In genomic region chr2:26314281-26315071, GRCm38 (mm10) we compare ENCODE assay signal across 9 mouse cellular contexts. TPM values are rescaled to one million over a fixed set of nuclear protein-coding genes. Genes with fewer than 3 reads are reported as not detected.
DNase-seq lines count a peak whose midpoint lies in the region; ATAC-seq and TF ChIP-seq lines count a peak whose summit lies in the region.
"Had no signal": no experiment of that assay in that cellular context is flagged by ENCODE, and none has a peak within 500 bp of the region (broad histone marks: within the 10 kb centered on the region; RNA-seq: fewer than 3 reads in every experiment).

No protein-coding gene starts in this region.

- WGBS in thymus, adult 2 months: 84% methylated on average over 13 of the region's 13 CpGs
- WGBS in hindbrain, embryonic 12.5 days: 53% methylated on average over 13 of the region's 13 CpGs

- peak overlapping the region; percentile 84; the same call in 1 of the 2 replicates for H3K4me3 ChIP-seq in thymus, adult 2 months (ENCODE audit: control insufficient read depth, insufficient read depth, low read length)
- H3K4me3 ChIP-seq in hindbrain, embryonic 12.5 days: peak overlapping the region; percentile 82

- no peak overlapping the region for H3K27ac ChIP-seq in thymus, adult 2 months (ENCODE audit: control insufficient read depth, insufficient read depth, low read length)
- peak overlapping the region; percentile 94 for H3K27ac ChIP-seq in hindbrain, embryonic 12.5 days

- no peaks in the 10 kb centered on the region for H3K27me3 ChIP-seq in thymus, adult 2 months (ENCODE audit: control insufficient read depth, insufficient read depth, low read length)
- H3K27me3 ChIP-seq in hindbrain, embryonic 12.5 days: no peaks in the 10 kb centered on the region

- peaks cover 36% of the 10 kb centered on the region for H3K4me1 ChIP-seq in thymus, adult 2 months (replicated peaks; ENCODE audit: control insufficient read depth, insufficient read depth, low read length)
- peaks cover 50% of the 10 kb centered on the region for H3K4me1 ChIP-seq in hindbrain, embryonic 12.5 days

- H3K4me2 ChIP-seq in hindbrain, embryonic 12.5 days (replicated peaks): peak overlapping the region; percentile 94

- H3K9ac ChIP-seq in hindbrain, embryonic 12.5 days: 0 out of 2 replicates have a peak overlapping the region, but pooled peaks have one; percentile 94

- TF ChIP-seq CTCF in thymus, adult 2 months (IDR thresholded peaks at IDR 0.05; ENCODE audit: borderline replicate concordance, control insufficient read depth, extremely low read depth, insufficient read depth, low read length, poor library complexity): no peak

- TF ChIP-seq POLR2A in thymus, adult 2 months (IDR thresholded peaks at IDR 0.05; ENCODE audit: control insufficient read depth, extremely low read depth, insufficient read depth, low read length, poor library complexity): no peak

- no peaks in the 10 kb centered on the region for H3K36me3 ChIP-seq in thymus, adult 2 months (ENCODE audit: control insufficient read depth, insufficient read depth, low read length)
- H3K36me3 ChIP-seq in hindbrain, embryonic 12.5 days: no peaks in the 10 kb centered on the region

- no peaks in the 10 kb centered on the region for H3K9me3 ChIP-seq in hindbrain, embryonic 12.5 days (replicated peaks)

- ATAC-seq in hindbrain, embryonic 12.5 days (ENCODE audit: low FRiP score): no peak
- no peak for ATAC-seq in megakaryocyte-erythroid progenitor cell, adult 5-6 weeks (replicated peaks; ENCODE audit: low FRiP score, low TSS enrichment, poor library complexity, severe bottlenecking)

- DNase-seq in thymus, adult 2 months: no peak
- no peak for DNase-seq in thymus, postnatal 25 days
- peak; percentile 65 for DNase-seq in forelimb bud, embryonic 11.5 days (ENCODE audit: low read depth, low spot score)
- peak; percentile 28 for DNase-seq in liver
- peak; percentile 58 for DNase-seq in neural tube, embryonic 10.5 days (ENCODE audit: extremely low spot score, low spot score)
- DNase-seq in thymus, adult 18-20 months: no peak

RNA-seq across cellular contexts. Expression of gene Gpsm1, which starts 0.8 kb away (rescaled TPM):
- 39.7 and 57.7 TPM in 2 replicates for polyA plus RNA-seq in thymus, adult 2 months (2012; rRNA removed)
- 125 and 133 TPM in 2 replicates for polyA plus RNA-seq in hindbrain, embryonic 12.5 days (2016; fragmentation: Nextera tagmentation; extraction: Ambion mirVana)
- 2.8 and 6.8 TPM in 2 replicates for total RNA-seq in megakaryocyte-erythroid progenitor cell, adult 5-6 weeks (2014; fragmentation: Nextera tagmentation)
- 6.9 and 12.4 TPM in 2 replicates for total RNA-seq in megakaryocyte-erythroid progenitor cell, adult 5-6 weeks (2017)

RNA-seq across cellular contexts. Expression of gene Ccdc187, which starts 20.1 kb away (rescaled TPM):
- 0.19 and 0.23 TPM in 2 replicates for polyA plus RNA-seq in thymus, adult 2 months (2012; rRNA removed)
- polyA plus RNA-seq in hindbrain, embryonic 12.5 days (2016; fragmentation: Nextera tagmentation; extraction: Ambion mirVana): 0.31 and 0.37 TPM in 2 replicates
- total RNA-seq in megakaryocyte-erythroid progenitor cell, adult 5-6 weeks (2014; fragmentation: Nextera tagmentation): not detected in 2 replicates
- not detected in 2 replicates for total RNA-seq in megakaryocyte-erythroid progenitor cell, adult 5-6 weeks (2017)
- total RNA-seq: hematopoietic stem cell, adult 5-6 weeks had no signal

RNA-seq across cellular contexts. Expression of gene Dnlz, which starts 37.4 kb away (rescaled TPM):
- 31.5 and 32.0 TPM in 2 replicates for polyA plus RNA-seq in thymus, adult 2 months (2012; rRNA removed)
- 33.2 and 34.7 TPM in 2 replicates for polyA plus RNA-seq in hindbrain, embryonic 12.5 days (2016; fragmentation: Nextera tagmentation; extraction: Ambion mirVana)
- total RNA-seq in megakaryocyte-erythroid progenitor cell, adult 5-6 weeks (2014; fragmentation: Nextera tagmentation): 12.7 and 20.7 TPM in 2 replicates
- total RNA-seq in megakaryocyte-erythroid progenitor cell, adult 5-6 weeks (2017): 9.4 and 15.3 TPM in 2 replicates

RNA-seq across cellular contexts. Expression of gene Card9, which starts 46.2 kb away (rescaled TPM):
- polyA plus RNA-seq in thymus, adult 2 months (2012; rRNA removed): 39.1 and 51.0 TPM in 2 replicates
- polyA plus RNA-seq in hindbrain, embryonic 12.5 days (2016; fragmentation: Nextera tagmentation; extraction: Ambion mirVana): 0.78 and 1.1 TPM in 2 replicates
- total RNA-seq in megakaryocyte-erythroid progenitor cell, adult 5-6 weeks (2014; fragmentation: Nextera tagmentation): 0.72 and 2.9 TPM in 2 replicates
- total RNA-seq in megakaryocyte-erythroid progenitor cell, adult 5-6 weeks (2017): 1.7 and 3.2 TPM in 2 replicates

Comparison
In these comparisons a context has a peak if more than half of its experiments do, and no peak if none do; other contexts are left out.
1. DNase-seq: peak in forelimb bud, embryonic 11.5 days (single experiment), liver (single experiment) and neural tube, embryonic 10.5 days (single experiment); none in thymus, adult 2 months (single experiment), thymus, postnatal 25 days (single experiment) and thymus, adult 18-20 months (0 of 2).